Mouse (Mus musculus): ENCODE measurements around the gene Rxfp2.

The Rxfp2 gene

GRCm38 (mm10) chr5:150116216-150116905, 97.9 kb downstream of the Rxfp2 start:
- DNase-seq = no peak

- peak; percentile 7 to 22 for DNase-seq
Measured at GRCm38 (mm10) chr5:150116906-150117216, 98.4 kb downstream of the Rxfp2 start.

- no peak for DNase-seq
Measured at GRCm38 (mm10) chr5:150118124-150118454, 99.6 kb downstream of the Rxfp2 start.

GRCm38 (mm10) chr5:150118455-150119241, 100.2 kb downstream of the Rxfp2 start, which contains the start of gene Fry:
Fry (plus strand) TSS chr5:150118645.
- peak; percentile 96 to 97 for DNase-seq

- DNase-seq = no peak
Measured at GRCm38 (mm10) chr5:150120676-150121075, 102.2 kb downstream of the Rxfp2 start.

- DNase-seq = no peak
Measured at GRCm38 (mm10) chr5:150122095-150122494, 103.6 kb downstream of the Rxfp2 start.

GRCm38 (mm10) chr5:150122571-150122970, 104.1 kb downstream of the Rxfp2 start:
- no peak for DNase-seq

GRCm38 (mm10) chr5:150125920-150126319, 107.4 kb downstream of the Rxfp2 start:
- DNase-seq = no peak

- DNase-seq = no peak
Measured at GRCm38 (mm10) chr5:150128432-150128831, 110.0 kb downstream of the Rxfp2 start.

GRCm38 (mm10) chr5:150130144-150130543, 111.7 kb downstream of the Rxfp2 start:
- no peak for DNase-seq

GRCm38 (mm10) chr5:150131166-150131565, 112.7 kb downstream of the Rxfp2 start:
- DNase-seq = no peak
